8 mouse cellular contexts compared by ENCODE assay signal in the genomic region with DNA sequence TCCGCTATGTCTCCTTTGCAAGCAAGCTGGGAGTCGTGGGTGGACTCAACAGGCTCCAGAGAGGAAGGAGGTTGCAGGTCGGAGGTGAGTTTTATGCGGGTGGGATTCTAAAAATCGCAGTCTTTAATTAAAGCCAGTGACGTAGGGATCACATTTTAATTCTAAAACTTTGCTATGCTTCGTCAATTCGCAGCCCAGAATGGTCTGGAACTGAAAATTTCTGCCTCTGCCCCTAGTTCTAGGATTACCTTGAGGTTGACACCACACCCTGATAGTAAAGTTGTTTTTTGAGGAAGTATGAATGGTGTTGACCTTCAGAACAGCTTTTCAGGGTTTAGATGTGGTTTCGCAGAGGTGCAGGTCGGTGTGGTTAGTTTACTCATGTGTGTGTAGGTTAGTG. TPM values are rescaled to one million over a fixed set of nuclear protein-coding genes. Genes with fewer than 3 reads are reported as not detected.
A peak's percentile ranks its signal among the peaks of the same experiment; 100 is the strongest.
DNase-seq lines count a peak whose midpoint lies in the region; ATAC-seq and TF ChIP-seq lines count a peak whose summit lies in the region.

No protein-coding gene starts in this region.

- no peak for TF ChIP-seq EP300 in ES-Bruce4 (IDR thresholded peaks at IDR 0.05; ENCODE audit: insufficient read depth, low read depth, low read length)
- TF ChIP-seq EP300 in heart, postnatal 0 days (IDR thresholded peaks at IDR 0.05; ENCODE audit: low read depth): no peak

- no peak for DNase-seq in heart, postnatal 25 days (ENCODE audit: low spot score)
- DNase-seq in heart, postnatal 0 days (ENCODE audit: low spot score): no peak
- DNase-seq in lung, postnatal 25 days (ENCODE audit: low spot score): peak; percentile 32
- DNase-seq in right cerebral cortex, postnatal 10 days (ENCODE audit: low spot score in 2 of 2): no peak
- no peak for DNase-seq in cerebellum, adult 11 months
- no peak for DNase-seq in urinary bladder, adult 2 months (ENCODE audit: low spot score)

- H3K27ac ChIP-seq in heart, embryonic 11.5 days (ENCODE audit: low read depth, low read length): peak overlapping the region; percentile 88; the same call in 1 of the 2 replicates
- no peak overlapping the region for H3K27ac ChIP-seq in ES-Bruce4 (ENCODE audit: insufficient read depth, low read length)
- peak overlapping the region; percentile 92; the same call in 1 of the 2 replicates for H3K27ac ChIP-seq in heart, postnatal 0 days (ENCODE audit: low read depth)

- H3K27me3 ChIP-seq in heart, embryonic 11.5 days (ENCODE audit: control insufficient read depth, insufficient read depth, low read length): no peaks in the 10 kb centered on the region
- no peaks in the 10 kb centered on the region for H3K27me3 ChIP-seq in ES-Bruce4 (ENCODE audit: control insufficient read depth, insufficient read depth, low read length, poor library complexity, severe bottlenecking)
- H3K27me3 ChIP-seq in heart, postnatal 0 days (ENCODE audit: control insufficient read depth, insufficient read depth, low read length): no peaks in the 10 kb centered on the region

- no peak for TF ChIP-seq POLR2A in ES-Bruce4 (IDR thresholded peaks at IDR 0.05; ENCODE audit: insufficient read depth, low read length)

- WGBS in heart, embryonic 11.5 days (ENCODE audit: insufficient replicate concordance): 40% methylated on average over 10 of the region's 10 CpGs
- 26% methylated on average over 10 of the region's 10 CpGs for WGBS in heart, postnatal 0 days

- peak overlapping the region; percentile 75 for H3K4me2 ChIP-seq in heart, embryonic 11.5 days
- H3K4me2 ChIP-seq in heart, postnatal 0 days (ENCODE audit: low read depth, low read length): peak overlapping the region; percentile 77

- intact Hi-C loops in heart, postnatal 25 days (cut with DNase I): no loop called here

- H3K9ac ChIP-seq in heart, embryonic 11.5 days (ENCODE audit: low read depth, low read length): peak overlapping the region; percentile 94
- peak overlapping the region; percentile 90 for H3K9ac ChIP-seq in ES-Bruce4 (ENCODE audit: low read depth, poor library complexity, severe bottlenecking)
- peak overlapping the region; percentile 94 for H3K9ac ChIP-seq in heart, postnatal 0 days (replicated peaks; ENCODE audit: low read depth, low read length)

- H3K4me3 ChIP-seq in heart, embryonic 11.5 days (ENCODE audit: low read depth, low read length): peak overlapping the region; percentile 76
- peak overlapping the region; percentile 62 for H3K4me3 ChIP-seq in ES-Bruce4 (ENCODE audit: low read depth, low read length)
- H3K4me3 ChIP-seq in heart, postnatal 0 days (ENCODE audit: low read depth, low read length): peak overlapping the region; percentile 94

- no peaks in the 10 kb centered on the region for H3K9me3 ChIP-seq in heart, embryonic 11.5 days (replicated peaks; ENCODE audit: control insufficient read depth, low read length)
- H3K9me3 ChIP-seq in ES-Bruce4 (replicated peaks; ENCODE audit: control insufficient read depth, insufficient read depth, low read length, poor library complexity, severe bottlenecking): no peaks in the 10 kb centered on the region
- H3K9me3 ChIP-seq in heart, postnatal 0 days (replicated peaks; ENCODE audit: control insufficient read depth, low read length): no peaks in the 10 kb centered on the region

- H3K36me3 ChIP-seq in heart, embryonic 11.5 days (ENCODE audit: control insufficient read depth, insufficient read depth, low read length): no peaks in the 10 kb centered on the region
- H3K36me3 ChIP-seq in ES-Bruce4 (ENCODE audit: control insufficient read depth, insufficient read depth, low read length, poor library complexity, severe bottlenecking): no peaks in the 10 kb centered on the region
- no peaks in the 10 kb centered on the region; the same call in 1 of the 2 replicates for H3K36me3 ChIP-seq in heart, postnatal 0 days (replicated peaks; ENCODE audit: control insufficient read depth, insufficient read depth, low read length)

- no peak for TF ChIP-seq CTCF in ES-Bruce4 (IDR thresholded peaks at IDR 0.05; ENCODE audit: low read depth, low read length)
- no peak for TF ChIP-seq CTCF in heart, postnatal 0 days (IDR thresholded peaks at IDR 0.05; ENCODE audit: low read depth)

- no peak for ATAC-seq in heart, embryonic 11.5 days (replicated peaks; ENCODE audit: insufficient number of reproducible peaks, low FRiP score, low TSS enrichment)
- ATAC-seq in heart, postnatal 0 days (ENCODE audit: insufficient read depth, low read depth): no peak

- peaks cover 5% of the 10 kb centered on the region for H3K4me1 ChIP-seq in heart, embryonic 11.5 days (ENCODE audit: control insufficient read depth, insufficient read depth, low read length)
- H3K4me1 ChIP-seq in ES-Bruce4 (ENCODE audit: control insufficient read depth, insufficient read depth, low read length): peaks cover 2% of the 10 kb centered on the region
- peaks cover 13% of the 10 kb centered on the region for H3K4me1 ChIP-seq in heart, postnatal 0 days (ENCODE audit: control insufficient read depth, insufficient read depth)

RNA-seq across cellular contexts. Expression of a gene that starts 1.3 kb away (rescaled TPM):
- polyA plus RNA-seq in heart, embryonic 11.5 days (2014; fragmentation: Nextera tagmentation; extraction: Ambion mirVana): 166 and 173 TPM in 2 replicates
- 100 to 1,000 TPM; 125 to 136 TPM for total RNA-seq in heart, postnatal 25 days (2021)
- polyA plus RNA-seq in ES-Bruce4 (2011; ENCODE audit: insufficient read depth, insufficient read length, low read depth, missing spikeins): 71.7 and 76.9 TPM in 2 replicates
- total RNA-seq in heart, postnatal 0 days (2014; rRNA removed; ENCODE audit: low replicate concordance): 203 and 246 TPM in 2 replicates
- 100 and 104 TPM in 2 replicates for polyA plus RNA-seq in heart, postnatal 0 days (2015; fragmentation: Nextera tagmentation; extraction: Ambion mirVana)
- 232 and 250 TPM in 2 replicates for polyA plus RNA-seq in urinary bladder, adult 2 months (2012; rRNA removed)

RNA-seq across cellular contexts. Expression of a gene that starts 49.1 kb away (rescaled TPM):
- 4.2 and 5.2 TPM in 2 replicates for polyA plus RNA-seq in heart, embryonic 11.5 days (2014; fragmentation: Nextera tagmentation; extraction: Ambion mirVana)
- 1 to 10 TPM; 1.7 to 3.3 TPM for total RNA-seq in heart, postnatal 25 days (2021)
- polyA plus RNA-seq in ES-Bruce4 (2011; ENCODE audit: insufficient read depth, insufficient read length, low read depth, missing spikeins): 2.6 and 2.8 TPM in 2 replicates
- total RNA-seq in heart, postnatal 0 days (2014; rRNA removed; ENCODE audit: low replicate concordance): 5.3 and 8.2 TPM in 2 replicates
- polyA plus RNA-seq in heart, postnatal 0 days (2015; fragmentation: Nextera tagmentation; extraction: Ambion mirVana): 1.5 and 1.6 TPM in 2 replicates
- polyA plus RNA-seq in urinary bladder, adult 2 months (2012; rRNA removed): 7.5 and 7.8 TPM in 2 replicates
